Mouse (Mus musculus) embryonic fibroblast, embryonic 13.5 days (primary cell): ENCODE measurements at regions not wholly inside any gene's neighbourhood (a gene's known extent, or its start where the extent isn't known, plus 50 kb on each side); places are given as distances from the start of the nearest gene placed in this dataset.

ENCODE experiments used
- CTCF ChIP-seq: IDR thresholded peaks from 2 replicates; pipeline ENCODE4 v1.5.1; 2011; ENCODE audit warnings: mild to moderate bottlenecking, control low read depth, low read length, moderate library complexity, borderline replicate concordance; ENCODE audit not compliant: insufficient read depth
- POLR2A ChIP-seq: IDR thresholded peaks from 2 replicates; pipeline ENCODE4 v1.6.1; 2011; ENCODE audit warnings: low read depth, mild to moderate bottlenecking, control low read depth, low read length, moderate library complexity

DNA sequence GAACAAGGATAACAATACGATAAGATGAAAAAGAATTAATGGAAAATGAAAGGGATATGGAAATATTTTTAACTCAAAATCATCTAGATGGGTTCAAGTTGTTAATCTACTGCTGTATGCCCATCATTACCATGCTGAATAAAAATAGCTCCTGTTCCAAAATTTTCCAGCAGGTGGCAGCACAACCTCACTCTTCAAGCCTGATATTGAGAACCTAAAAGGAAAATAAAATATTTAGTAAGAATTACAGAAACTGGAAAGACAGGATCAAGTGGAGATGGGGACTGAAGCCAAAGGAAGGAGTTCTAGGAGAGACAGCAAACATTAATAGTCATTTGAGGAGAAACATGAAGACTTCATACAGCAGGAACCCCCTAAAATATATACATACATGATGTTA is 880.7 kb downstream of the Slitrk6 start:
- TF ChIP-seq CTCF (no peak), POLR2A (no peak)
